Mouse (Mus musculus) activated CD4-positive, CD25-positive, alpha-beta regulatory T cell, adult 4 months (primary cell): ENCODE results near the gene Cdh22. TPM values are rescaled to one million over a fixed set of nuclear protein-coding genes. Genes with fewer than 3 reads are reported as not detected.

Source experiments
- ATAC-seq: one replicate; pipeline ENCODE4 v1.8.0; 2017
- polyA plus RNA-seq, 2 experiments: library from polyadenylated mRNA; unstranded; fragments of 100-300 nt; shearing (Covaris generic); gene quantifications; one replicate each; pipeline ENCODE4 v1.2.1; 2017

The Cdh22 gene
- polyA plus RNA-seq, 2 experiments from 2014 or later, result not detected

- no peak for ATAC-seq
Measured at GRCm38 (mm10) chr2:165145821-165146220, 88.8 kb downstream of the Cdh22 start.

GRCm38 (mm10) chr2:165143487-165143886 lies 91.2 kb downstream of the Cdh22 start:
- no peak for ATAC-seq

- no peak for ATAC-seq
Measured at GRCm38 (mm10) chr2:165136049-165136448, 98.6 kb downstream of the Cdh22 start.

GRCm38 (mm10) chr2:165133566-165133965 lies 101.1 kb downstream of the Cdh22 start:
- ATAC-seq, result no peak

- ATAC-seq, result no peak
Measured at GRCm38 (mm10) chr2:165131428-165131827, 103.2 kb downstream of the Cdh22 start.

- ATAC-seq, result no peak
Measured at GRCm38 (mm10) chr2:165129189-165129588, 105.5 kb downstream of the Cdh22 start.

- no peak for ATAC-seq
Measured at GRCm38 (mm10) chr2:165126896-165127562, 107.6 kb downstream of the Cdh22 start.

GRCm38 (mm10) chr2:165121206-165121840 lies 113.3 kb downstream of the Cdh22 start:
- ATAC-seq, result no peak

- no peak for ATAC-seq
Measured at GRCm38 (mm10) chr2:165120765-165121164, 113.9 kb downstream of the Cdh22 start.

- no peak for ATAC-seq
Measured at GRCm38 (mm10) chr2:165113733-165114132, 120.9 kb downstream of the Cdh22 start.

- no peak for ATAC-seq
Measured at GRCm38 (mm10) chr2:165112149-165112548, 122.5 kb downstream of the Cdh22 start.

- ATAC-seq, result no peak
Measured at GRCm38 (mm10) chr2:165106585-165106984, 128.1 kb downstream of the Cdh22 start.

- no peak for ATAC-seq
Measured at GRCm38 (mm10) chr2:165105513-165106079, 129.1 kb downstream of the Cdh22 start.

- no peak for ATAC-seq
Measured at GRCm38 (mm10) chr2:165102920-165103319, 131.7 kb downstream of the Cdh22 start.

- ATAC-seq, result no peak
Measured at GRCm38 (mm10) chr2:165100749-165101148, 133.9 kb downstream of the Cdh22 start.

- ATAC-seq, result no peak
Measured at GRCm38 (mm10) chr2:165098861-165099260, 135.8 kb downstream of the Cdh22 start.

- no peak for ATAC-seq
Measured at GRCm38 (mm10) chr2:165096367-165096766, 138.3 kb downstream of the Cdh22 start.

GRCm38 (mm10) chr2:165092393-165092792 lies 142.3 kb downstream of the Cdh22 start:
- ATAC-seq, result no peak

- ATAC-seq, result no peak
Measured at GRCm38 (mm10) chr2:165091433-165091965, 143.2 kb downstream of the Cdh22 start.

GRCm38 (mm10) chr2:165090650-165091049 lies 144.0 kb downstream of the Cdh22 start, which contains the start of gene 1700025C18Rik:
Gene 1700025C18Rik, minus strand, starts transcription at chr2:165090750.
- no peak for ATAC-seq

GRCm38 (mm10) chr2:165089470-165089869 lies 145.2 kb downstream of the Cdh22 start:
- ATAC-seq, result no peak

- ATAC-seq, result no peak
Measured at GRCm38 (mm10) chr2:165086634-165087033, 148.0 kb downstream of the Cdh22 start.

- no peak for ATAC-seq
Measured at GRCm38 (mm10) chr2:165081257-165081656, 153.4 kb downstream of the Cdh22 start.

GRCm38 (mm10) chr2:165080657-165081056 lies 154.0 kb downstream of the Cdh22 start:
- ATAC-seq, result no peak
